Mouse (Mus musculus) neural tube, embryonic 11.5 days (tissue): Measurements from ENCODE around the gene Wdr89. TPM values are rescaled to one million over a fixed set of nuclear protein-coding genes. Genes with fewer than 3 reads are reported as not detected.
A peak's percentile ranks its signal among the peaks of the same experiment; 100 is the strongest.

Experiments
- ATAC-seq: fragments of 200-750 bp; cut with Nextera tagmentation; 2 replicates; pipeline ENCODE4 v1.8.0; 2017; ENCODE audit warnings: moderate number of reproducible peaks, mild to moderate bottlenecking, moderate TSS enrichment, moderate library complexity; ENCODE audit not compliant: insufficient read depth, low FRiP score, low TSS enrichment
- DNase-seq: peaks from one replicate; pipeline ENCODE4 v3.0.0-alpha.2; 2015; ENCODE audit warnings: low spot score
- H3K27ac ChIP-seq: fragments of 300-500 bp; sonication (generic); 2 replicates; pipeline ENCODE4 v1.5.1; 2014; ENCODE audit warnings: low read depth, mild to moderate bottlenecking, low read length
- H3K27me3 ChIP-seq: fragments of 300-500 bp; sonication (generic); 2 replicates; pipeline ENCODE4 v1.6.1; 2014; ENCODE audit warnings: mild to moderate bottlenecking, low read length, mixed read lengths; ENCODE audit not compliant: control insufficient read depth, insufficient read depth
- H3K36me3 ChIP-seq: fragments of 300-500 bp; sonication (generic); 2 replicates; pipeline ENCODE4 v1.6.1; 2014; ENCODE audit warnings: mild to moderate bottlenecking, low read length, moderate library complexity, mixed read lengths; ENCODE audit not compliant: control insufficient read depth, insufficient read depth
- H3K4me1 ChIP-seq: fragments of 300-500 bp; sonication (generic); 2 replicates; pipeline ENCODE4 v1.6.1; 2014; ENCODE audit warnings: low read length, mixed read lengths; ENCODE audit not compliant: control insufficient read depth, insufficient read depth
- H3K4me2 ChIP-seq: fragments of 300-500 bp; sonication (generic); 2 replicates; pipeline ENCODE4 v1.6.1; 2014; ENCODE audit warnings: low read depth, mild to moderate bottlenecking, moderate library complexity
- H3K4me3 ChIP-seq: fragments of 300-500 bp; sonication (generic); 2 replicates; pipeline ENCODE4 v1.5.1; 2014; ENCODE audit warnings: low read depth, low read length
- H3K9ac ChIP-seq: fragments of 300-500 bp; sonication (generic); 2 replicates; pipeline ENCODE4 v1.6.1; 2014; ENCODE audit warnings: mild to moderate bottlenecking, low read length
- H3K9me3 ChIP-seq: fragments of 300-500 bp; sonication (generic); 2 replicates; pipeline ENCODE4 v1.6.1; 2016; ENCODE audit warnings: low read length; ENCODE audit not compliant: control insufficient read depth
- WGBS: fragments of 180-500 bp; shearing (Covaris S2); extraction: QIAGEN DNeasy Blood & Tissue Kit; methylation state at CpG from one replicate; pipeline ENCODE4 v1.1.7; 2014; 5-methylcytosine and 5-hydroxymethylcytosine counted together
- polyA plus RNA-seq: library from polyadenylated mRNA; unstranded; fragments of >200 nt; fragmentation: Nextera tagmentation; extraction: Ambion mirVana; gene quantifications from 2 replicates; pipeline ENCODE4 v1.2.1, GENCODE M21; 2014

The Wdr89 gene
- polyA plus RNA-seq, 1 experiment from 2014 or later: 10.4 TPM

DNA sequence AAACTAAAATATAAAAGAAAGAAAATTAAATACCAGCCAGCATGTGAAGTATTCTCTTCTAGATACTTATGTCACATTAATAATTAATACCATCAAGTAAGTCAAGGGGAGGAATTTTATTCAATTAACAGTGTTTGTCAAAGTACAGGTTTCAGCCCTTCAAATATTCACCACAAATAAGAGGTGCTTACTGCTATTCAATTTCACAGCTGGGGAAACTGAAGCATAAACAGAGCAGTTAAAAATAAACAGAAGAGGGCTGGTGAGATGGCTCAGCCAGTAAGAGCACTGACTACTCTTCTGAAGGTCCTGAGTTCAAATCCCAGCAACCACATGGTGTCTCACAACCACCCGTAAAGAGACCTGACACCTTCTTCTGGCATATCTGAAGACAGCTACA, 7.0 kb downstream of the Wdr89 start:
- WGBS: 85% methylated on average over 1 of the region's 1 CpGs
- no peak overlapping the region for H3K9ac ChIP-seq
- no peak for ATAC-seq
- DNase-seq: no peak
- H3K9me3 ChIP-seq: no peaks in the 10 kb centered on the region
- no peak overlapping the region for H3K4me2 ChIP-seq
- no peak overlapping the region for H3K27ac ChIP-seq
- no peak overlapping the region for H3K4me3 ChIP-seq
- H3K36me3 ChIP-seq: no peaks in the 10 kb centered on the region
- H3K4me1 ChIP-seq: no peaks in the 10 kb centered on the region
- H3K27me3 ChIP-seq: no peaks in the 10 kb centered on the region

DNA sequence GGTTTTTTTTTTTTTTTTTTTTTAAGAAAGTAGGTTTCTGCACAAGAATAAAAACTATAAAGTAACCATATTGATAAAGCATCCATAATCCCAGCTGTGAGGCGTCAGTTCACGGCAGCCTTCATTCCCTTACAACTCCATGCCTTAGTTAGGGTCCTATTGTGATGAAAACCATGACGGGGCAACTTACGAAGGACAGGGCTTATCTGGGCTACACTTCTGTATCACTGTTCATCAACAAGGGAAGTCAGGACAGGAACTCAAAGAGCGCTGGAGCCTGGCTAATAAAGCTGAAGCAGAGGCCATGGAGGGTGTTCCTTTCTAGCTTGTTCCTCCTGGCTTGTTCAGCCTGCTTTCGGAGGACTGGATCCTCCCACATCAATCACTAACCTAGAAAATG, 10.9 kb downstream of the Wdr89 start:
- ATAC-seq (no peak), DNase-seq (no peak)
- Histone ChIP-seq H3K4me3 (no peak overlapping the region), H3K27me3 (no peaks in the 10 kb centered on the region), H3K27ac (no peak overlapping the region), H3K9ac (no peak overlapping the region), H3K36me3 (no peaks in the 10 kb centered on the region), H3K9me3 (no peaks in the 10 kb centered on the region), H3K4me1 (no peaks in the 10 kb centered on the region), H3K4me2 (no peak overlapping the region)
- 82% methylated on average over 6 of the region's 6 CpGs for WGBS

DNA sequence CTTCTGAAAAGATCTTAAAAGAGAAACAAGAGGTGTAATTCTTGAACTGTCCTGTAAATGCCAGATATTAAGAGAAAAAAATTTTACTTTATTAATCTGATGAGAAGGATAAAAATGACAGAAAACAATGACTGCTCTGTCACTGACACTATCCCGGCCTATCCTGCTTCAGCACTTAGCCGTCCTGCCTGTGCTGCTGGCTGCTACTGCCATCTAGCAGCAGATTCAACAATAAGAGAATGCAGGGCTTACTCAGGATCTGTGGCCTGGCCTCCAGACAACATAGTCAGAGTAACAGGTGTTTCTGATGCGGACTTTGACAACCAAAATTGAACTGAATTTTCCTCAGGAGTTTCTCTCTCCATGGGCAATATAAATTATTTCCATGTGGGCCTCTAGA, 12.8 kb downstream of the Wdr89 start:
- no peaks in the 10 kb centered on the region for H3K36me3 ChIP-seq
- no peaks in the 10 kb centered on the region for H3K9me3 ChIP-seq
- no peak overlapping the region for H3K4me2 ChIP-seq
- no peaks in the 10 kb centered on the region for H3K4me1 ChIP-seq
- no peak overlapping the region for H3K9ac ChIP-seq
- no peak overlapping the region for H3K4me3 ChIP-seq
- H3K27ac ChIP-seq: no peak overlapping the region
- H3K27me3 ChIP-seq: no peaks in the 10 kb centered on the region
- no peak for ATAC-seq
- WGBS: 58% methylated on average over 3 of the region's 3 CpGs
- peak; percentile 14 for DNase-seq

DNA sequence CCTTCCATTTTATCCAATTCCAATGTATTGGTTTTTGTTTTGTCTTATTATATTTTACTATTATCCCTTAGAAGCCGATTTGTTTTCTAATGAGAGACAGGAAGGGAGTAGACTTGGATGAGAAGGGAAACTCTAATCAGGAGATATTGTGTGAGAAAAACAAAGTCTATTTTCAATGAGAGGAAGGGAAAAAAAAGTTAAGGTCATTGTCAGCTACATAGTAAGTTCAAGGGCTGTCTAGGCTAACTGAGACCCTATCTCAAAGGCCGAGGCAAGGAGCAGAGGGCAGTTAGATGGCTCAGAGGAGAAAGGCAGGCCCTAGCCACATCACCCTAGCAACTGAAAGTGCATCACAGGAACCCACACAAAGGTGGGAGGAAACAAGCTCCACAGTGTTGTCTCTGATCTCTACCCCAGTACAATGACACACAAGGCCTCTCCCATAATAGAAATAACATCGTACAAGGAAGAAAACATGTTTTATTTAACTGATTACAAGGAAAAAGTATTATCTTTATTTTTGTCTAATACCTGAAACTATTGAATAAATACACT, 15.0 kb downstream of the Wdr89 start:
- Histone ChIP-seq H3K4me3 (no peak overlapping the region), H3K36me3 (no peaks in the 10 kb centered on the region), H3K27me3 (no peaks in the 10 kb centered on the region), H3K27ac (no peak overlapping the region), H3K9me3 (no peaks in the 10 kb centered on the region), H3K9ac (no peak overlapping the region), H3K4me2 (no peak overlapping the region), H3K4me1 (no peaks in the 10 kb centered on the region)
- 73% methylated on average over 3 of the region's 3 CpGs for WGBS
- DNase-seq: no peak
- ATAC-seq: no peak

DNA sequence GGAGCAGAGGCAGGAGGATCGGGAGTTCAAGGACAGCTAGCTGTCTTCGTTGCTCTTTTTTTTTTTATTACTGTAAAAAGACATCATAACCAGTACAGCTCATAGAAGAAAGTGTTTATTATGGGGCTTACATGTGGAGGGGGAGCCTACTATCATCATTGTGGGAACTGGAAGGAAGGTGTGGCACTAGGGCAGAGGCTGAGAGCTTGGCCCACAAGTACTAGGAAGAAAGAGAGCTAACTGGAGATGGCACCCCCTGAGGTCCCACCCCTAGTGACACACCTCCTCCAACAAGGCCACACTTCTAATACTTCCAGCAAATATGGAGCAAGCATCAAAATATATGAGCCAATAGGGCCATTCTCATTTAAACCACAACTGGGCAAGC, 19.6 kb downstream of the Wdr89 start:
- H3K27ac ChIP-seq: no peak overlapping the region
- no peaks in the 10 kb centered on the region for H3K27me3 ChIP-seq
- no peaks in the 10 kb centered on the region for H3K9me3 ChIP-seq
- H3K36me3 ChIP-seq: no peaks in the 10 kb centered on the region
- no peak overlapping the region for H3K4me3 ChIP-seq
- 90% methylated on average over 2 of the region's 2 CpGs for WGBS
- no peaks in the 10 kb centered on the region for H3K4me1 ChIP-seq
- DNase-seq (no peak), ATAC-seq (no peak)
- H3K4me2 ChIP-seq: no peak overlapping the region
- H3K9ac ChIP-seq: no peak overlapping the region

DNA sequence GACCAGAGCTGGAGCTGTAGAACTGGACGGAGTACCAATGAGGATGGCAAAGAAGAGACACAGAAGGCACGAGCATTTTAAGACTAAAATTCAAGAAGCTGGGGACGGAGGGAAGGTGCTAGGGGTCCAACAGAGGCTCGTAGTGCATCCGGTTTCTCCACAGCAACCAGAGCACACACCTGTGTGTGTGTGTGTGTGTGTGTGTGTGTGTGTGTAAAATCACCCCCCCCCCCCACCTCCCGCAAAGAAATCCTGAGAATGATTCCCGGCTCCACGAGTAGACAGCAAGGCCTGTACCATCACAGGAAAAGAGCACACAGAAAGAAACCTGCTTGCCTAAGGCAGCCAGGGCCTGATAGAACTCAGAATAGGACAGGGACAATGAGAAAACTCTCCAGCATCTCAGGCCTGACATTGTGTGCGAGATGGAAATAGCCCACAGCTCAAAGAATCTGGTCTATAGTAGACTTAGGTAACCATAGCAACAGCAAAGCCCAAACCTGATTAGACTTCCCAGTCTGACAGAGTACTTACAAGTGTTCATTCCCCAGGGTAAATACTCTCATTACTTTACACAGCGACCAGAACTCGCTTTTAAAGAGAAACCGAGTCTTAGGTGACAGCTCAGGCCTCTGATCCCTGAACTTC, 20.2 kb downstream of the Wdr89 start:
- Histone ChIP-seq H3K4me1 (no peaks in the 10 kb centered on the region), H3K9me3 (no peaks in the 10 kb centered on the region), H3K27me3 (no peaks in the 10 kb centered on the region), H3K9ac (no peak overlapping the region), H3K4me3 (no peak overlapping the region), H3K4me2 (no peak overlapping the region), H3K27ac (no peak overlapping the region), H3K36me3 (no peaks in the 10 kb centered on the region)
- no peak for ATAC-seq
- DNase-seq: no peak
- WGBS: 74% methylated on average over 12 of the region's 12 CpGs

DNA sequence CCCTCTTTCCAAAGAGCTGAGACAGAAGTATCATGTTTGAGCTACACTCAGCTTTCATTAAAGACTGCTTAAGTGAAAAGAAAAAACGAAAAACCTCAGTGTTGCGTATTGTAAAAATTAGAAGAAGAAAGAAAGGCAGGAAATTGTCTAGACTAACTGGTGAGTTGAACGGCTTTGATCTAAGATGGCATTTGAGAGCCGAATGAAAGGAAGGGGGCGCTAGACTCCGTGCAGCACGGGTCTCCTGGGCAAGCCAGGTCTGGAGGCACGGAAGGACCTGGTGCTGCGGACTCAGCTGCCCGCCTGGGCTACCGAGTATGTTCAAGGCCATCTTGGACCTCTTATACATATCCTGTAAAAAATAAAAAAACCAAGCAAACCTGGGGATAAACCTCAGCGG, 21.1 kb downstream of the Wdr89 start:
- ATAC-seq (no peak), DNase-seq (peak; percentile 18)
- H3K27me3 ChIP-seq: no peaks in the 10 kb centered on the region
- 56% methylated on average over 12 of the region's 12 CpGs for WGBS
- H3K4me3 ChIP-seq: no peak overlapping the region
- no peaks in the 10 kb centered on the region for H3K36me3 ChIP-seq
- no peak overlapping the region for H3K9ac ChIP-seq
- H3K4me1 ChIP-seq: no peaks in the 10 kb centered on the region
- no peak overlapping the region for H3K27ac ChIP-seq
- H3K4me2 ChIP-seq: no peak overlapping the region
- H3K9me3 ChIP-seq: no peaks in the 10 kb centered on the region

DNA sequence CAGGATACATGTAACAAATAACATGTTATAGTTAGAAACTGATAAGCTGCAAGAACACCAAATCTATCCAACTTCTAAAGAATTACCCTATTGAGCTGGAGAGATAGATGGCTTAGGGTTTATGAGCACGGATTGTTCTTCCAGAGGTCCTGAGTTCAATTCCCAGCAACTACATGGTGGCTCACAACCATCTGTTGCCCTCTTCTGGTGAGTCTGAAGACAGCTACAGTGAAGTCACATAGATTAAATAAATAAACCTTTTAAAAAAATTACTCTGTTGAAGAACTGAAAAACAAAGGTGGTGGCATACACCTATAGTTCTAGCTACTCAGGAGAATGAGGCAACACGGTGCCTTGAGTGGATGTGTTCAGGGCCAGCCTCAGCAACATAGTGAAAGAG, 21.7 kb downstream of the Wdr89 start:
- no peaks in the 10 kb centered on the region for H3K4me1 ChIP-seq
- H3K4me2 ChIP-seq: no peak overlapping the region
- no peaks in the 10 kb centered on the region for H3K9me3 ChIP-seq
- no peaks in the 10 kb centered on the region for H3K27me3 ChIP-seq
- ATAC-seq: no peak
- no peaks in the 10 kb centered on the region for H3K36me3 ChIP-seq
- H3K27ac ChIP-seq: no peak overlapping the region
- no peak overlapping the region for H3K9ac ChIP-seq
- no peak for DNase-seq
- H3K4me3 ChIP-seq: no peak overlapping the region
- 90% methylated on average over 2 of the region's 2 CpGs for WGBS

DNA sequence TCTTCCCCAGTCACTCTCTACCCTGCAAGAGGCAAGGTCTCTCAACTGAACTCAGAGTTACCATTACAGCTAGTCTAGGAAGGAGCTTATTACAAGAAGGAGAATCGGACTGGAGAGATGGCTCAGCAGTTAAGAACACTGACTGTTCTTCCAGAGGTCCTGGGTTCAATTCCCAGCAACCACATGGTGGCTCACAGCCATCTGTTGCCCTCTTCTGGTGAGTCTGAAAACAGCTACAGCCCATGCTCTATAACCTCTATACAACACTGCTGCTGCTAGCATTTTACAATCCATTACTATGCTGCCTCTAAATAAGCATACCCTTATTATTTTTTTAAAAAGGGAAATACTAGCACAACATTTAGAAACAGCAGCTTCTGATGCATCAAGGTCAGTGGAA, 23.6 kb downstream of the Wdr89 start:
- Histone ChIP-seq H3K4me3 (no peak overlapping the region), H3K27me3 (no peaks in the 10 kb centered on the region), H3K27ac (no peak overlapping the region), H3K4me2 (no peak overlapping the region), H3K9ac (no peak overlapping the region), H3K4me1 (no peaks in the 10 kb centered on the region), H3K9me3 (no peaks in the 10 kb centered on the region), H3K36me3 (no peaks in the 10 kb centered on the region)
- DNase-seq: no peak
- ATAC-seq: no peak
- 91% methylated on average over 1 of the region's 1 CpGs for WGBS
